In the genomic region with DNA sequence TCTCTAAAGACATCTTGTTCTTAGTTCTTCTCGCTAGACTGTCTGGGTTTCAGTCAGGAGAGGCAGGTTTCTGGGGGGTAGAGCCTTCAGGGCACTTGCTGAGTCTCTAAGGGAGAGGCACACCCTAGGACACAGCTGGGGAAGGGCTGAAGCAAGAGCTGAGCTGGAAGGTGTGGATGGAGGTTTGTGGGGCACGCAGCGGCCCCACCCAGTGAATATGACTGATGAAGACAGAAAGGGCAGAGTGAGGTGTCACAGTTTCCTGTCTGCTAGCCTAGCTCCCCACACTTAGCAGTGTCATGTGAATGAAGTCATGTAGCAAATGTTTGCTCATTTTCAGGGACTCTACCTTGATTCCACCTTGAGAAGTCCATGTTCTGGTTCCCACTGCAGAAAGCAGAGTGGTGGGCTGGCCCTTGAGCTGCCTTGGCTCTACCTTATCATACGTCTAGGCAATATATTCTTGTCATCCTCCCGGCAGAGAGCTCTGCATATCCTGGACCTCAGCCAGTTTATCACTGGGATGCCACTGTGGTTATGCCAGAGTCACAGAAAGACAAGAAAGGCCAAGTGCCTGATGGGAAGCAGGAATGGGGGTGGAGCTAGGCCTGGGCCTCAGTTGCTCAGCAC, we compare ENCODE assay signal across 15 mouse cellular contexts.
A peak's percentile ranks its signal among the peaks of the same experiment; 100 is the strongest.
DNase-seq lines count a peak whose midpoint lies in the region; ATAC-seq lines count a peak whose summit lies in the region.
"Had no signal": no experiment of that assay in that cellular context is flagged by ENCODE, and none has a peak within 500 bp of the region (broad histone marks: within the 10 kb centered on the region; RNA-seq: fewer than 3 reads in every experiment).

No protein-coding gene starts in this region.

- peaks cover 8% of the 10 kb centered on the region for H3K4me1 ChIP-seq in limb, embryonic 15.5 days
- H3K4me1 ChIP-seq: intestine, embryonic 15.5 days; neural tube, embryonic 13.5 days had no signal

- no peak overlapping the region for H3K9ac ChIP-seq in limb, embryonic 15.5 days
- H3K9ac ChIP-seq: intestine, embryonic 15.5 days; liver, embryonic 14.5 days; neural tube, embryonic 13.5 days had no signal

- H3K27ac ChIP-seq in limb, embryonic 15.5 days, result no peak overlapping the region
- H3K27ac ChIP-seq: intestine, embryonic 15.5 days; kidney, postnatal 0 days; liver, embryonic 14.5 days; macrophage; neural tube, embryonic 13.5 days had no signal

- WGBS in limb, embryonic 15.5 days, result 63% methylated on average over 5 of the region's 5 CpGs

- DNase-seq in cerebellum, postnatal 14 days, result peak; percentile 51 to 60
- DNase-seq in cerebellum, adult 9-11 months, result no peak
- peak; percentile 56 for DNase-seq in 3T3-L1 (ENCODE audit: low read depth, low spot score)
- peak; percentile 9 for DNase-seq in T-cell, adult 2 months (ENCODE audit: low spot score)
- no peak for DNase-seq in layer of hippocampus, adult 8-10 months (ENCODE audit: low spot score in 2 of 2)
- DNase-seq in urinary bladder, postnatal 25 days (ENCODE audit: low spot score), result no peak
- DNase-seq in yolk sac, embryonic 10.5 days (ENCODE audit: low spot score), result no peak

- H3K4me2 ChIP-seq in limb, embryonic 15.5 days, result no peak overlapping the region
- H3K4me2 ChIP-seq: intestine, embryonic 15.5 days; neural tube, embryonic 13.5 days had no signal

- no peaks in the 10 kb centered on the region for H3K27me3 ChIP-seq in limb, embryonic 15.5 days
- H3K27me3 ChIP-seq: intestine, embryonic 15.5 days; neural tube, embryonic 13.5 days; Patski had no signal

- no peak overlapping the region for H3K4me3 ChIP-seq in limb, embryonic 15.5 days
- H3K4me3 ChIP-seq: intestine, embryonic 15.5 days; neural tube, embryonic 13.5 days had no signal

- 0 out of 2 replicates have a peak, but pooled peaks have one; percentile 24 for ATAC-seq in limb, embryonic 15.5 days (ENCODE audit: insufficient number of reproducible peaks, low FRiP score, low TSS enrichment, low read depth)
- ATAC-seq: intestine, embryonic 15.5 days; midbrain, embryonic 16.5 days; Patski had no signal

- no peaks in the 10 kb centered on the region for H3K36me3 ChIP-seq in limb, embryonic 15.5 days
- H3K36me3 ChIP-seq: intestine, embryonic 15.5 days; neural tube, embryonic 13.5 days had no signal

- no peaks in the 10 kb centered on the region for H3K9me3 ChIP-seq in limb, embryonic 15.5 days
- H3K9me3 ChIP-seq: intestine, embryonic 15.5 days had no signal

Comparison
In these comparisons a context has a peak if more than half of its experiments do, and no peak if none do; other contexts are left out.
1. DNase-seq: peak in cerebellum, postnatal 14 days (2 of 2), 3T3-L1 (single experiment) and T-cell, adult 2 months (single experiment); none in cerebellum, adult 9-11 months (single experiment), layer of hippocampus, adult 8-10 months (0 of 2), urinary bladder, postnatal 25 days (single experiment) and yolk sac, embryonic 10.5 days (single experiment).